Mouse (Mus musculus): Measurements from ENCODE around the gene Kcnh6.

DNA sequence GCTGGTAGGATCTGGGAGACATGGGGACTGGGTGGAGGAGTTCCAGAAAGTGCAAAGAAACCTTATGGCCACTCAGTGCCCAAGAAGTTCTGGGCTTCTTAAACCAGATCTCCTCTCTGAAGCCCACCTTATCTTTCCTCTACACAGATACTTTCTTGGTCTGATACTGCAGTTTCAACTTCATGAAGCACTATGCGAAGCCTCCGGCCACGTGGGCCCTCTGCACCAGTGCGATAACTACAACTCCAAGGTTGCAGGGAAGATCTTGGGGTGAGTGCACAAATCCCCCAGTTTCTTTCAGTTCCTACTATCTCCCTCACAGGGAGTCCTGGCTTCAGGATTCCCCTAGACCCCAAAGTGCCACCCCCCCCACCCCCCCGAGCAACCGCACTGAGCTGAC, 7.9 kb upstream of the Kcnh6 start:
- no peak for TF ChIP-seq CTCF (IDR thresholded peaks at IDR 0.05; ENCODE audit: borderline replicate concordance, control insufficient read depth, extremely low read depth, insufficient read depth, low read length, poor library complexity)
- TF ChIP-seq POLR2A (IDR thresholded peaks at IDR 0.05; ENCODE audit: control insufficient read depth, extremely low read depth, insufficient read depth, low read length, poor library complexity), result no peak

All from thymus, adult 2 months (tissue).